Mouse (Mus musculus): ENCODE results near the gene Fggy. TPM values are rescaled to one million over a fixed set of nuclear protein-coding genes. Genes with fewer than 3 reads are reported as not detected.

The Fggy gene
- polyA plus RNA-seq, 1 experiment from 2014 or later: 6.8 TPM

DNA sequence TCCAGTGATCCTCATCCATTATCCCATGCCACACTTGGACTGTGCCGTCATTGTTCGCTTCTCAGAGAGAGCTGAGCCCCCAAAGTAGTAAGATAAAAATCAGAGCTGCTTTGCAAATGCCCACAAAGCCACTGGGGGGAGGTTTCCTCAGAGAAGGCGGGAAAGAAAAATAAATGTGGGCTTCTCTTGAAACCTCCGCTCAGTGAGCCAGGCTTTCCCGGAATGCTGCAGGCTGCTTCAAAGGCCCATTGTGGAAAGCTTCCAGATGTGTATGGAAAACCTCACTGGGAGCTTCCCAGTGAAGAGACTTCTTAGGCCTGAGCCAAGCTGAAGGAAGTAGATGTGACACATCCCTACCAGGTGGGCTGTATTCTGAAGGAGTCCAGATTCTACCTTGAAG lies 339.3 kb downstream of the Fggy start:
- peaks cover 47% of the 10 kb centered on the region for H3K4me1 ChIP-seq
- 0 out of 2 replicates have a peak overlapping the region, but pooled peaks have one; percentile 6 for H3K27ac ChIP-seq
- H3K4me3 ChIP-seq: no peak overlapping the region

DNA sequence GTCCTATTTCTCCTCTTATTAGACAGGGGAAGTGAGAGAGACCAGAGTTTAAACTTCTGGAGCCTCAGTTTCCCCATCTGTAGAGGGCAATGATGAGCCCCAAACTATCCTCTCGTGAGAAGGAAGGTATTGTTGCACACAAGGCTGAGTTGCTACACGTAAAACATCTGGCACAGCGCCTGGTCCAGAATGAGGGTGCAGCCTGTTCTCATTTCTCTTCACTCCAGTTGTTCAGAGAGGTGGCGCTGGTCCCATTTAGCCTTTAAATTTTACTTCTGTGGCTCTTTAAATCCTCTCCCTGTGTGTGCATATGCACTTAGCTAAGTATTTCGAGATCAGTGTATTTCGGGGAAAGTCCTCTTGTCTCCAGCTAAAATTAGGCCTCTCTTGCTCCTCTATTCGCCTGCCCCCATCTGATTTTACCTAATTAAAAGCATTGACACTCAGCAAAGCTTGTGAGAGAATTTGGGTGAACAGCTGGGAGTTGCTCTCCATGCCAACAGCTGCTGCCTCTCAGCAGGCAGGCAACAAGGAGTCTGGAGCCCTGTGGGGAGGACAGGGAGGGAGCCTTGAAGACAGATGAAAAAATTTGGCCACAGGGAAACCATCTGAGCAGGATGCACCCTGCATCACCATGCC lies 340.0 kb downstream of the Fggy start:
- Histone ChIP-seq H3K4me1 (peaks cover 45% of the 10 kb centered on the region), H3K9me3 (no peaks in the 10 kb centered on the region), H3K4me3 (no peak overlapping the region), H3K36me3 (replicated peaks) (no peaks in the 10 kb centered on the region), H3K27me3 (ENCODE audit: poor library complexity, severe bottlenecking) (no peaks in the 10 kb centered on the region), H3K27ac (no peak overlapping the region)
- 67% methylated on average over 7 of the region's 7 CpGs for WGBS
- DNase-seq (ENCODE audit: extremely low spot score, low spot score): no peak

More for the DNA sequence above, 339.3 kb downstream of the Fggy start:
- Histone ChIP-seq H3K36me3 (replicated peaks) (no peaks in the 10 kb centered on the region), H3K27me3 (ENCODE audit: poor library complexity, severe bottlenecking) (no peaks in the 10 kb centered on the region), H3K9me3 (no peaks in the 10 kb centered on the region)
- no peak for DNase-seq (ENCODE audit: extremely low spot score, low spot score)
- 63% methylated on average over 5 of the region's 5 CpGs for WGBS

DNA sequence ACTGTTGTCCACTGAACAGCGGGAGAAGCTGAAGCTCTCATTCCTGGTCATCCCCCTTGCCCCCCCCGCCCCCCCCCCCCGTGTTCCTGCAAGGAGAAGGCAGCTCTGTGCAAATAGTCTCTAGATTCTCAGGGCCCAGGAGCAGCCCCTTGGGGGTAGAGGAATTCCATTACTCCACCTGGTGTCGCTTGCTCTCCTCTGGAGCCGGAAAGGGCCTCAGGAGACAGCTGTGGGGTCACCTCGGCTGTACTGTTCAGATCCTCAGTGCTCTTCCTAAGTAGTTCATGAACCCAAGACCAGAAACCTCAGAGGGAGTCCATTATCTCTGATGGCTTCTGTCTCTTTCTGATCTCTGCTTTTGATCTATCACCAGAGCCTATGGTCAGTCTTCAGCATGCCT lies 341.4 kb downstream of the Fggy start:
- no peak for DNase-seq (ENCODE audit: extremely low spot score, low spot score)
- 69% methylated on average over 5 of the region's 6 CpGs for WGBS
- no peaks in the 10 kb centered on the region for H3K36me3 ChIP-seq (replicated peaks)
- no peak overlapping the region for H3K4me3 ChIP-seq
- H3K27ac ChIP-seq: 0 out of 2 replicates have a peak overlapping the region, but pooled peaks have one; percentile 44
- H3K9me3 ChIP-seq: no peaks in the 10 kb centered on the region
- no peaks in the 10 kb centered on the region for H3K27me3 ChIP-seq (ENCODE audit: poor library complexity, severe bottlenecking)
- peaks cover 45% of the 10 kb centered on the region for H3K4me1 ChIP-seq

DNA sequence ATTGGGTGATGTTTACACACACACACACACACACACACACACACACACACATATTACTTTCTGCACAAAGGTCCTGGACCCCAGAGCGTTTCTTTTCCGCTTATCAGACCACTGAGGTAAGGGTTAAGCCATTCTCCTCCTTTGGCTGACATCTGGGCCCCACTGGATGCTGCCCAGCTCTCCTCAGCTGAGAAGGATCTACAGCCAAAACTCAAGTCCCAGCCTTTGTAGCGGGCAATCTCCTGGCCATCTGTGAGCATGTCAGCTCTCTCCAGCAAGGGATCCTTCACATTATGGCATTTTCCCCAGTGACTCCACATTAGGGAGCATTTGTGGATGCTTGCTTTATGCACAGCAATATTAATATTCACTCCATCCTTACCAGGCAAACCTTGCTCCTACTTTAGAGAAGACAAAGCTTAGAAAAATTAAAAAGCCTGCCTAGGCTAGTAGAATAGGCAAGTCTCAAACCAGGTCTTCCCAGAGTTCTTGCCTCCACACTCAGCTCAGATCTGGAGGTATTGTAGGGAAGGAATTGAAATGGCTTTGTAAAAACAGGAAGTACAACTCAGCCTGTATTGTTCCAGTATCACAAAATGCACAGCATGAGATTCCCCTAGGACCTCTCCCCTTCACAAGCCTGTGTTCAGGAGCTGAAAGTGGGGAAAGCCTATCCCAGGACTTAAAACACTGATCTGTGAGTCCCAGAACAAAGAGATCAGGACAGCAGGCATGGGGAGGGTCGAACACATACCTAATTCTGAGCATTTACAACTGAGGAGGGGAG lies 342.8 kb downstream of the Fggy start:
- H3K9me3 ChIP-seq: no peaks in the 10 kb centered on the region
- no peak for DNase-seq (ENCODE audit: extremely low spot score, low spot score)
- H3K27ac ChIP-seq: peak overlapping the region; percentile 45
- H3K4me3 ChIP-seq: no peak overlapping the region
- no peaks in the 10 kb centered on the region for H3K36me3 ChIP-seq (replicated peaks)
- 60% methylated on average over 4 of the region's 4 CpGs for WGBS
- peaks cover 45% of the 10 kb centered on the region for H3K4me1 ChIP-seq
- no peaks in the 10 kb centered on the region for H3K27me3 ChIP-seq (ENCODE audit: poor library complexity, severe bottlenecking)

DNA sequence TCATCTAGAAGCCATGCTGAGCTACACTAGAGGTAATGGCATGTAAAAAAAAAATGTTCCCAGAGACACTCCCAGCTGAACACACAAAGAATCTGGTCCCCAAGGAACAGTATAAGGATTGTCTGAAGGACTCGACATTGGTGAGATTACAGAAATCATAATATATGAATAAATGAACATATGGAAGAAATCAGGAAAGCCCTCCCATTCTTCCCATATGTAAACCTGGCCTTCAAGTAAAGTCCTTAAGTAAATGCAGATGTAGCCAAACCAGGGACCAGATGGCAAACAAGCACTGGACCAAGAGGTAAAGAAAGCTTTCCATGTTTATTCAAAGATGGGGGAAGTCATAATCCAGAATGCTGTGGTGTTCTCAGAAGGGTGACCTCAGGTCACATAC lies 343.5 kb downstream of the Fggy start:
- Histone ChIP-seq H3K27ac (peak overlapping the region; percentile 45), H3K4me1 (peaks cover 45% of the 10 kb centered on the region), H3K9me3 (no peaks in the 10 kb centered on the region), H3K27me3 (ENCODE audit: poor library complexity, severe bottlenecking) (no peaks in the 10 kb centered on the region), H3K36me3 (replicated peaks) (no peaks in the 10 kb centered on the region), H3K4me3 (no peak overlapping the region)
- WGBS: 52% methylated on average over 1 of the region's 1 CpGs
- DNase-seq (ENCODE audit: extremely low spot score, low spot score): no peak

DNA sequence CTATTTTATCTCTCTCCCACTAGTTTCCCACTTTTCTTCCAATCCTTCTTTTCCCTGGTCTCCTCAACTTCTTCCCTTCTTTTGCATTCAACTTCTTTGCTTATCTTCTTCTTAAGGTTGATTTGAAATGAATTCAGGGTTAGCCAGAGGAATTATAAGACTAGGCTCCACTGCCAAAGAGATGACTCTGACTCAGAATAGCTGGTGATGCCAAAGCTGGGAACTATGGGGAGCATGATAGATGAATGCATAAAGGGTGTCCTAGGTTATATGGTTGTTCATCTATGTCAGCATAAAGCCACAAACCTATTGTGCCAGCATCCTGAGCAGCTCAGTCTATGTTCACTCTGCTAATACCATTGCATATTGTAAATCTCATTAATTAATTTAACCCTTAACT lies 348.8 kb downstream of the Fggy start:
- peaks cover 1% of the 10 kb centered on the region; the same call in 1 of the 2 replicates for H3K4me1 ChIP-seq
- no peak overlapping the region for H3K4me3 ChIP-seq
- H3K36me3 ChIP-seq (replicated peaks): no peaks in the 10 kb centered on the region
- H3K27me3 ChIP-seq (ENCODE audit: poor library complexity, severe bottlenecking): no peaks in the 10 kb centered on the region
- no peak overlapping the region for H3K27ac ChIP-seq
- no peaks in the 10 kb centered on the region for H3K9me3 ChIP-seq
- DNase-seq (ENCODE audit: extremely low spot score, low spot score): no peak

DNA sequence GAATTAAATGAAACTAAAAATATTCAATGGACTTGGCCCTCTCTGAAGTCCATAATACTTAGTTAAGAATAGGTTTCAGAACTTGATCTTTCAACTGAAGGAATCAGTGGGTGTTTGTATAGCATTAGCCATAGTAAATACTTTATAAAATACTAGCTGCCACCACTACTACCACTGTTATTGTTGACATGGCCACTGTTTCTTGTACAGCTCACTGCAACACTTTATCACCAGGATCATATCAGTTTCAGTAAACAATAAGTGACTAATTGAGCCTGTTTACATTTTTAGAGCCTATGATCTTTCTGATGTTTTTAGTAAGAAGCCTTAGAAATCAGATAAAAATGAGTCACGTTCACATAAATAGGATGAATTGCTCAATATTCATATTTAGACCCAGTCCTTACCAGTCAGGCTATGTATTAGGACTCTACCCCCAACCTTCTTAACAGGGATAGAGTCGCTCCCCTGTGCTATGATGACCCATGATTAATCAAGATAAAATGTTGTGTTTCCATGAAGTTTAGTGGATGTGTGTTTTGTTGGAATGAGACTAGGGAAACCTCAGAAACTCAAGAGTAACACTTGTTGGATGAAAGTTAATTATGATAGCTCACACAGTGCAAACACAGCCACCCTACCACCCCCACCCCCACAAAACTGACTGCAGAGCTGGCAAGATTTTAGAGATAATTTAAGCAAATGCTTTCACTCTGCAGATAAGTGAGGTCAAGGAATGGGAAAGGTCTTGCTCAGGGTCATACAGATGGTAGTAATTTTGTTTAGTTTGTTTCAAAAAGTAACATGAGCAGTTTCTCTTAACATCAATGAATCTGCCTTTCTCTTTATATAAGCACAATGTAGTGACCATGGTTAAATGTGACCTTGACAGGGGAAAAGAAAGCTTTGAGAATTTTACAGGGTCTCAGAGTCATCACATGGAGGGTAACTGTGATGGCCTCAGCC lies 352.7 kb downstream of the Fggy start:
- WGBS: 75% methylated on average over 2 of the region's 2 CpGs
- DNase-seq (ENCODE audit: extremely low spot score, low spot score): no peak

DNA sequence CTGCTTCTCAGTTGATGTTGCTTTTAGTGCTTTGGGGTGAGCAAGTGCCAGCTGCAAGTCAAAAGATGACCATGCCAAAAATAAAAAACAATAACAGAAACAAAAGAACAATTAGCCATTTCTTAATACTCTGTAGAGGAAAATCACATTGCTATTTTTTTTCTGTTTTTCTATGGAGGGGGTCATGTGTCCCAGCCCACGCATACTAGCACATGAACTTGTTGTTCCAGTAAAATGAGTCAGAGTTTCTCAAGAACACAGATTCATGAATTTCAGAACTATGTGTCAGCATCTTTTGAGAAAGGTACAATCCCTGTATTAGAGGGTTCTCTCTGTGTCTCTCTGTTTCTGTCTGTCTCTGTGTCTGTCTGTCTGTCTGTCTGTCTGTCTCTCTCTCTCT lies 355.7 kb downstream of the Fggy start:
- no peak for DNase-seq (ENCODE audit: extremely low spot score, low spot score)
- Histone ChIP-seq H3K4me1 (peaks cover 16% of the 10 kb centered on the region), H3K9me3 (no peaks in the 10 kb centered on the region), H3K36me3 (replicated peaks) (no peaks in the 10 kb centered on the region), H3K27me3 (ENCODE audit: poor library complexity, severe bottlenecking) (no peaks in the 10 kb centered on the region), H3K4me3 (no peak overlapping the region), H3K27ac (no peak overlapping the region)
- 94% methylated on average over 1 of the region's 1 CpGs for WGBS

More for the DNA sequence above, 352.7 kb downstream of the Fggy start:
- Histone ChIP-seq H3K9me3 (no peaks in the 10 kb centered on the region), H3K27ac (no peak overlapping the region), H3K4me1 (no peaks in the 10 kb centered on the region), H3K4me3 (no peak overlapping the region), H3K27me3 (ENCODE audit: poor library complexity, severe bottlenecking) (no peaks in the 10 kb centered on the region), H3K36me3 (replicated peaks) (no peaks in the 10 kb centered on the region)

DNA sequence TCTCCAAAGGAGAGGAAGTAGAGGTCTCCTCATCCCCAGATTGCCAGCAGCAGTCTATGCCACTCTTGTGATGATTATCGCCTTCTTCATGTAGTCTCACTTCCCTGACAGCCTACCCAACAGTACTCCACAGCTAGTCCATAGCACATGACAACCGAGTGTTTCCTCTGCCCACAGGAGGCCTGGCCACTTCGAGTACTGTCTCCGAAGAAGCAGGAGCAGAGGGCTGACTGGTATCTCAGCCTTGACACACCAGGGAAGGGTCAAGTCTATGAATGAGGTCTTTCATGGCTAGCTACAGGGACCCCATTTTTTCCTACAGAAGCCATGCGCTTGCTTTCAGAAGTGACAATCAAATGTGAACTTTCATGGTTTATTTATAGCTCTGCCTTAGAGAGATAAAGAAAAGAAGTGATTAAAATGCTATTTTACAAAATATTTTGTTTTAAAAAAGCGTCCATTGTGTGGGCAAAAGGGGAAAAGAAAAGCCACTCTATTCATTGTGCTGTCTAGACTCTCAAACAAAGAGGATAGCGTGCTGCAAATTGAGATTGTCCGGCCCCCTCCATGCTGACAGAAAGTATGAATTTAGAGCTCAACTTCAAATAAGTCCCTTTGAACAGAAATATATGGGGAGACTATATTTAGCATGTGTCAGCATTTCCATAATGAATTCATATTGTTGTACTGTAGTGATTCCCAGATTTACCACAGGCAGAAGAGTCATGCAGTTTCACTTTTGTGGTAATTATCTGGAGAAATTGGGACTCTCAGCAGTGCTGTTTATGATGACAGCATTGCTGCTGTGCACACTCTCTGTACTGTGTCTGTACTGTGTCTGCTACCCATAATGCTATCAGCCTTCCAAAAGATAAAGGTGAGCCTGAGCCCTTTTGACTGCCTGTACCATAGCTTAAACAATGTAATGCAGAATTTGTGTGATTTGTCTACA lies 358.6 kb downstream of the Fggy start:
- no peaks in the 10 kb centered on the region for H3K27me3 ChIP-seq (ENCODE audit: poor library complexity, severe bottlenecking)
- peak overlapping the region; percentile 63; the same call in 1 of the 2 replicates for H3K27ac ChIP-seq
- DNase-seq (ENCODE audit: extremely low spot score, low spot score): no peak
- no peaks in the 10 kb centered on the region for H3K36me3 ChIP-seq (replicated peaks)
- peaks cover 19% of the 10 kb centered on the region for H3K4me1 ChIP-seq
- 70% methylated on average over 8 of the region's 8 CpGs for WGBS
- H3K9me3 ChIP-seq: no peaks in the 10 kb centered on the region
- H3K4me3 ChIP-seq: no peak overlapping the region

DNA sequence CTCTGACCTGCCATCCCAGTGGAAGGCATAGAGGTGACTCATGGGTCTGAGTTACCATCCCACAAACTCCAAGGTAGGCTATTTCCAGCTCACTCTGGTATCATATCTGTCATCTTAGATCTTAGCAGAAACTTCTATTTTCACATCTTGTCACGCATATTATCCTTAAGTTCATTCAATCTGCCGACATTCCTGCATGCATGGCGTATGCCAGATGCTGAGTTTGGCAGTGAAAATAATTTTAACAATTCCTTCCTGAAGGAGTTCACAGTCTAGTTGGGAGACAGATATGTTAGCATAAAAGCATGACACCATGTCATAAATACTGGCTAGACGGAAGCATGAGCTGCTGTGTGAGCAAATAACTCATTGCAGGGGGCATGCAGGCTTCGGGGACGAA lies 360.4 kb downstream of the Fggy start:
- DNase-seq (ENCODE audit: extremely low spot score, low spot score): no peak
- H3K4me3 ChIP-seq: no peak overlapping the region
- H3K9me3 ChIP-seq: no peaks in the 10 kb centered on the region
- H3K27me3 ChIP-seq (ENCODE audit: poor library complexity, severe bottlenecking): no peaks in the 10 kb centered on the region
- no peaks in the 10 kb centered on the region for H3K36me3 ChIP-seq (replicated peaks)
- WGBS: 90% methylated on average over 6 of the region's 6 CpGs
- no peak overlapping the region for H3K27ac ChIP-seq
- peaks cover 19% of the 10 kb centered on the region for H3K4me1 ChIP-seq

DNA sequence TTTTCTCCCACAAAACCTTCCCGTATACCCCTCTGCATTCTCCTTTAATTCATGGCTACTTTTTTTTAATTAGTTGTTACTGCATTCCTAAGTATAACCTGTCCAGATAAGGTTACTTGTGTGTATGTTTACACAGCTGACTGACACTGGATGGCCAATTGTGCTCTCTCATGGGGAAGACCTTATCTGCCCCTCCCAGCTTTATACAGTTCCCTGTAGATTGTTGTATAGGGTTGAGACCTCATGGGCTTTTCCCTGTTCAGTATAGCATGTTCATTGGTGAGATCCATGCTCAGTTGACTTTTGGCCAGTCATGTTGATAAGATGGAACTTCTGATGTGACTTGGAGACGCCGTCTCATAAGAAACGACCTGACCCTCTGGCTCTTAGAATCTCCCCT lies 363.1 kb downstream of the Fggy start:
- no peaks in the 10 kb centered on the region for H3K36me3 ChIP-seq (replicated peaks)
- 84% methylated on average over 4 of the region's 4 CpGs for WGBS

More for the DNA sequence above, 363.1 kb downstream of the Fggy start:
- no peaks in the 10 kb centered on the region for H3K27me3 ChIP-seq (ENCODE audit: poor library complexity, severe bottlenecking)
- peaks cover 17% of the 10 kb centered on the region for H3K4me1 ChIP-seq
- H3K27ac ChIP-seq: no peak overlapping the region
- no peak for DNase-seq (ENCODE audit: extremely low spot score, low spot score)
- H3K4me3 ChIP-seq: no peak overlapping the region
- H3K9me3 ChIP-seq: no peaks in the 10 kb centered on the region

All from forebrain, embryonic 10.5 days (tissue).